Mouse (Mus musculus) midbrain, embryonic 14.5 days (tissue): ENCODE results near the gene Gm20219. TPM values are rescaled to one million over a fixed set of nuclear protein-coding genes. Genes with fewer than 3 reads are reported as not detected.

Experiments
- ATAC-seq: fragments of 200-750 bp; cut with Nextera tagmentation; 2 replicates; pipeline ENCODE4 v1.8.0; 2017; ENCODE audit warnings: moderate number of reproducible peaks, moderate library complexity; ENCODE audit not compliant: low FRiP score, low TSS enrichment
- DNase-seq: peaks from one replicate; pipeline ENCODE4 v3.0.0-alpha.2; 2015
- H3K27ac ChIP-seq: fragments of 300-500 bp; sonication (generic); replicated peaks from 2 replicates; pipeline ENCODE4 v1.5.1; 2014; ENCODE audit warnings: mild to moderate bottlenecking, low read depth, low read length, moderate library complexity
- H3K27me3 ChIP-seq: fragments of 300-500 bp; sonication (generic); 2 replicates; pipeline ENCODE4 v1.6.1; 2014; ENCODE audit warnings: low read length, control low read depth, mixed read lengths; ENCODE audit not compliant: control insufficient read depth, insufficient read depth
- H3K36me3 ChIP-seq: fragments of 300-500 bp; sonication (generic); 2 replicates; pipeline ENCODE4 v1.6.1; 2014; ENCODE audit warnings: low read length, control low read depth; ENCODE audit not compliant: control insufficient read depth, insufficient read depth
- H3K4me1 ChIP-seq: fragments of 300-500 bp; sonication (generic); 2 replicates; pipeline ENCODE4 v1.6.1; 2014; ENCODE audit warnings: mild to moderate bottlenecking, antibody characterized with exemption, low read length, control low read depth; ENCODE audit not compliant: control insufficient read depth, insufficient read depth
- H3K4me2 ChIP-seq: fragments of 300-500 bp; sonication (generic); 2 replicates; pipeline ENCODE4 v1.6.1; 2014; ENCODE audit warnings: mild to moderate bottlenecking, low read length, moderate library complexity
- H3K4me3 ChIP-seq: fragments of 300-500 bp; sonication (generic); replicated peaks from 2 replicates; pipeline ENCODE4 v1.5.1; 2014; ENCODE audit warnings: low read depth, low read length
- H3K9ac ChIP-seq: fragments of 300-500 bp; sonication (generic); replicated peaks from 2 replicates; pipeline ENCODE4 v1.6.1; 2014; ENCODE audit warnings: mild to moderate bottlenecking, low read length, moderate library complexity
- H3K9me3 ChIP-seq: fragments of 300-500 bp; sonication (generic); 2 replicates; pipeline ENCODE4 v1.6.1; 2016; ENCODE audit warnings: low read length, control low read depth, mixed read lengths; ENCODE audit not compliant: control insufficient read depth
- WGBS: fragments of 180-500 bp; shearing (Covaris S2); extraction: QIAGEN DNeasy Blood & Tissue Kit; methylation state at CpG from one replicate; pipeline ENCODE4 v1.1.7; 2014; 5-methylcytosine and 5-hydroxymethylcytosine counted together
- polyA plus RNA-seq: library from polyadenylated mRNA; unstranded; fragments of >200 nt; fragmentation: Nextera tagmentation; extraction: Ambion mirVana; gene quantifications from 2 replicates; pipeline ENCODE4 v1.2.1, GENCODE M21; 2014

Gene Gm20219
- polyA plus RNA-seq, 1 experiment from 2014 or later = 0.95 TPM

- no peak for DNase-seq
- 36% methylated on average over 6 of the region's 6 CpGs for WGBS
- H3K27me3 ChIP-seq = no peaks in the 10 kb centered on the region
- peaks cover 23% of the 10 kb centered on the region; the same call in 1 of the 2 replicates for H3K4me1 ChIP-seq
- H3K9me3 ChIP-seq = no peaks in the 10 kb centered on the region
- no peak overlapping the region for H3K9ac ChIP-seq
- H3K27ac ChIP-seq = no peak overlapping the region
- no peak for ATAC-seq
- H3K4me2 ChIP-seq = no peak overlapping the region
- no peaks in the 10 kb centered on the region for H3K36me3 ChIP-seq
- H3K4me3 ChIP-seq = no peak overlapping the region
Observed at GRCm38 (mm10) chr17:56540562-56540975, 13.6 kb downstream of the Gm20219 start.

GRCm38 (mm10) chr17:56537912-56538311 lies 16.3 kb downstream of the Gm20219 start:
- H3K4me1 ChIP-seq = peaks cover 20% of the 10 kb centered on the region; the same call in 1 of the 2 replicates
- peak overlapping the region; percentile 66 for H3K27ac ChIP-seq
- DNase-seq = peak; percentile 76
- H3K4me2 ChIP-seq = no peak overlapping the region
- 6% methylated on average over 8 of the region's 8 CpGs for WGBS
- H3K4me3 ChIP-seq = no peak overlapping the region
- H3K9me3 ChIP-seq = no peaks in the 10 kb centered on the region
- no peaks in the 10 kb centered on the region for H3K27me3 ChIP-seq
- no peaks in the 10 kb centered on the region for H3K36me3 ChIP-seq
- no peak overlapping the region for H3K9ac ChIP-seq
- ATAC-seq = no peak

DNA sequence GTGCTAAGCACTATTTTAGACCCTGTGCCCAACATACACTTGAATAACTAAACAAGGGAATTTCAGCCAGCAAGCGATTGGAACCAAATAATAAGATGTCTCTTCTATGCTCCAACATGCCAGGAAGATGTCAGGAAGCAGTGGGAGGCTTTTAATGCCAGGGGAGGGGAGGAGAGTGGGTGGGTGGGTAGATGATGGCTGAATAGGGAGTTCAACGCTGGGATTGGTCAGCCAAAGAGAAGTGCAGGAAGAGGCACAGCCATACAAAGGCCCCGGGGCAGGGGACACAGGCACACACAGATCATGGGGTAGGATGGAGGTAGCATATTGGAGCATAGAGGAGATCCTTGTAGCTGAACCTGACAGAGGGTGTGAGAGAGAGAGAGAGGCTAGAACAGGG lies 17.3 kb downstream of the Gm20219 start:
- Histone ChIP-seq H3K36me3 (no peaks in the 10 kb centered on the region), H3K4me3 (no peak overlapping the region), H3K9me3 (no peaks in the 10 kb centered on the region), H3K9ac (no peak overlapping the region), H3K4me1 (peaks cover 16% of the 10 kb centered on the region; the same call in 1 of the 2 replicates), H3K27ac (peak overlapping the region; percentile 75), H3K4me2 (no peak overlapping the region), H3K27me3 (no peaks in the 10 kb centered on the region)
- ATAC-seq (0 out of 2 replicates have a peak, but pooled peaks have one; percentile 28), DNase-seq (no peak)
- 30% methylated on average over 3 of the region's 3 CpGs for WGBS

DNA sequence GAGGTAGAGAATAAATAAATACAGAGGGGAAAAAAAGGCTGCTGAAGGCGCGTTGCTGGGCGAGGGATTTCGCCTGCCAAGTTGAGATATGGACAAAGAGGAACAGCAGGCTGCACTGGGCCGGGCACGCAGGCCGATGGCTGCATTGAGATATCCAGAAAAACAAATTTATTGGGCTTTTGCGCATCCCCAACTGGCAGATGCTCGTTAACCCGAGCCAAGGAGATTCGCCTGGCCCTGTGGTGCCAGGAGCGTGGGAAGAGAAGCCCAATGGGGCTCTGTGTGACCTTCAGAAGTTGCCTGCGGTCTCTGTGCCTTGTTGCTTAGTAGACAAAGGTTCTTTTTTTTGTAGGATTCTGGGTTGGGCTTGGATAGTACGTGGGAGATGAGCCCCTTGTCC lies 18.0 kb downstream of the Gm20219 start:
- DNase-seq = peak; percentile 75
- ATAC-seq = peak; percentile 60
- 28% methylated on average over 14 of the region's 14 CpGs for WGBS

DNA sequence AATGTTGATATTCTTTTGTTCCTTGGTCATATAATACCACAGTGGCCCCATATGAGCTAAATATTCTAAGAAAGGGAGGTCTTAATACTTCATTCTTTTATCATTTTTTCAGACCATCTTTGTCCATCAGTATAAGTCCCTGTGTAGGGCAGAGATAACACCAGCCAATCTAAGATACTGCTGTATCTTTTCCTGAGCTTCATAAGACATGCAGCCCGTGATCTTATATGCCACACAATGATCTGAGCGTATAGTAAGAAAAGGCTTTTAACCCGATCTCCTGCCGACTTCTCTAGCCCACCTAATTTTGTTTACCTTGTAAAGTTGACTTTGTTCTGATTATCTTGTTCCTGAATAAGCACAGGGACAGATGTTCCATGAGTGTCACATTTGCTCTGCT lies 29.2 kb downstream of the Gm20219 start:
- DNase-seq (no peak), ATAC-seq (no peak)
- Histone ChIP-seq H3K9me3 (no peaks in the 10 kb centered on the region), H3K36me3 (no peaks in the 10 kb centered on the region), H3K4me3 (no peak overlapping the region), H3K27me3 (no peaks in the 10 kb centered on the region), H3K9ac (no peak overlapping the region), H3K27ac (no peak overlapping the region), H3K4me2 (no peak overlapping the region), H3K4me1 (no peaks in the 10 kb centered on the region)
- WGBS = 80% methylated on average over 4 of the region's 4 CpGs

More for the DNA sequence above, 18.0 kb downstream of the Gm20219 start:
- H3K27me3 ChIP-seq = no peaks in the 10 kb centered on the region
- H3K4me2 ChIP-seq = no peak overlapping the region
- H3K9ac ChIP-seq = no peak overlapping the region; the same call in 1 of the 2 replicates
- H3K4me1 ChIP-seq = peaks cover 16% of the 10 kb centered on the region; the same call in 1 of the 2 replicates
- H3K4me3 ChIP-seq = no peak overlapping the region
- H3K9me3 ChIP-seq = no peaks in the 10 kb centered on the region
- H3K36me3 ChIP-seq = no peaks in the 10 kb centered on the region
- H3K27ac ChIP-seq = peak overlapping the region; percentile 75

DNA sequence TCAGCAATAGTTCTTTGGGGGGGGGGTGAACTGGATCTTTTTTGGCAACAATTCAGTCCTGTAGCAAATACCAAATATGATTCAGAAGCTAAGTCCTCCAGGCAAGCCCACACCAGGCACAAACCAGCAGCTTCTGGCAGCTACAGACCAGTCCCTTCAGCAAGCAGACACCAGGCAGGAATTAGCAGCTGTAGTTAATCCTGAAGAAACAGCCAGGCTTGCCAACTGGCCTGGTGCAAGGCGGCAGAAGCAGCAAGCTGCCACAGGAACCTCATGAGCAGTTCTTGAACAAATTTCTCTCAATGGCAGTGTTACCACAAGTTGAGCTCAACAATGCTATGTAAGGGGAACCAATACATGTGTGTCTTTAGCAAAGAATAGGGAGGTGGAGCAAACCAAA lies 31.4 kb downstream of the Gm20219 start:
- Histone ChIP-seq H3K27me3 (no peaks in the 10 kb centered on the region), H3K4me3 (no peak overlapping the region), H3K4me2 (no peak overlapping the region), H3K9ac (no peak overlapping the region), H3K27ac (no peak overlapping the region), H3K4me1 (no peaks in the 10 kb centered on the region), H3K36me3 (no peaks in the 10 kb centered on the region), H3K9me3 (no peaks in the 10 kb centered on the region)
- 53% methylated on average over 1 of the region's 1 CpGs for WGBS
- no peak for ATAC-seq
- DNase-seq = no peak

DNA sequence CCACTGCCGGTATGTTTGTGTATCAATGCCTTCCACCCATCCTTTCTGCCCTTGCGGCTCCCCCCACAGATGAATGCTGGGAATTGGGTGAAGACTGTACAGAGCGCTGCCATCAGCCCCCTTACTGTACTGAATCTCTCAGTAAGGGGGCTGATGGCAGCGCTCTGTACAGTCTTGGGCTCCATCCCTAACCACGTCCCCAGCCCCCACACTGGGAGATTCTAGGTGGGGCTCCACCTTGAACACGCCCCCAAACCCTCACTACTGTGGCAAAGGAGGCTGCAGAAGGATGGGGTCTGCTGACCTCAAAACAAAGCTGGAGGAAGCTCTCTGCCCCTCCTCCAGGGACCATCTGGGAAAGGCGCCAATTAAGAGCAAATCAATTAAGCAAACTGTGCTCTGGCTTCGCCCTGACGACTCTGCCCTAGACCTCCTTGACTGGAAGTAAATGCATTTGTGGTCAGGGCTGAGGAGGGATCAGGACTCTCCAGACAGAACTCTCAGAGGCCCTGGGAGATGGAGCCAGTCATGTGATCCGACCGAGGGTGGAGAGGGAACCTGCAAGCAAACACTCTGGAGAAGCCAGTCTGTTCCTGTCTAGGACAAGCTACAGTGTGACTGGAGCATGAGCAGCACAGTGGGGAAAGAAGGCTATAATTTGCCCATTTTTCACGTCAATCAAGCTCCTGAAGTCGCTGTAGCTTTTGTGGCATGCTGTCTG lies 38.3 kb downstream of the Gm20219 start:
- no peaks in the 10 kb centered on the region for H3K9me3 ChIP-seq
- 15% methylated on average over 13 of the region's 13 CpGs for WGBS
- peaks cover 23% of the 10 kb centered on the region for H3K27me3 ChIP-seq
- no peaks in the 10 kb centered on the region for H3K36me3 ChIP-seq
- ATAC-seq (peak; percentile 59), DNase-seq (peak; percentile 68)
- peak overlapping the region; percentile 53 for H3K27ac ChIP-seq
- H3K4me1 ChIP-seq = peaks cover 14% of the 10 kb centered on the region
- H3K4me2 ChIP-seq = 0 out of 2 replicates have a peak overlapping the region, but pooled peaks have one; percentile 18
- no peak overlapping the region; the same call in 1 of the 2 replicates for H3K9ac ChIP-seq
- H3K4me3 ChIP-seq = no peak overlapping the region

GRCm38 (mm10) chr17:56514916-56515315 lies 39.3 kb downstream of the Gm20219 start:
- no peaks in the 10 kb centered on the region for H3K9me3 ChIP-seq
- H3K36me3 ChIP-seq = no peaks in the 10 kb centered on the region
- no peak overlapping the region for H3K4me3 ChIP-seq
- no peak overlapping the region for H3K4me2 ChIP-seq
- H3K27me3 ChIP-seq = peaks cover 31% of the 10 kb centered on the region
- no peak for ATAC-seq
- peaks cover 18% of the 10 kb centered on the region for H3K4me1 ChIP-seq
- no peak overlapping the region; the same call in 1 of the 2 replicates for H3K9ac ChIP-seq
- DNase-seq = no peak
- no peak overlapping the region for H3K27ac ChIP-seq
- 48% methylated on average over 12 of the region's 12 CpGs for WGBS

- no peak overlapping the region for H3K9ac ChIP-seq
- H3K9me3 ChIP-seq = no peaks in the 10 kb centered on the region
- H3K36me3 ChIP-seq = no peaks in the 10 kb centered on the region
- H3K4me3 ChIP-seq = no peak overlapping the region
- DNase-seq (no peak), ATAC-seq (no peak)
- H3K27ac ChIP-seq = no peak overlapping the region
- peaks cover 18% of the 10 kb centered on the region for H3K4me1 ChIP-seq
- H3K27me3 ChIP-seq = peaks cover 31% of the 10 kb centered on the region
- H3K4me2 ChIP-seq = no peak overlapping the region
Observed at GRCm38 (mm10) chr17:56514330-56514729, 39.9 kb downstream of the Gm20219 start.
